Mouse (Mus musculus) lung, adult 2 months (tissue): ENCODE data around the gene Myo3b.

Experiments
- CTCF ChIP-seq: fragments of 200-500 bp; IDR thresholded peaks from 2 replicates; pipeline ENCODE4 v1.5.1; 2011; ENCODE audit warnings: mild to moderate bottlenecking, low read length, control low read depth; ENCODE audit not compliant: insufficient read depth
- POLR2A ChIP-seq: fragments of 200-500 bp; IDR thresholded peaks from 2 replicates; pipeline ENCODE4 v1.6.1; 2011; ENCODE audit warnings: low read depth, mild to moderate bottlenecking, control low read depth, low read length, borderline replicate concordance; ENCODE audit errors: extremely low read depth

DNA sequence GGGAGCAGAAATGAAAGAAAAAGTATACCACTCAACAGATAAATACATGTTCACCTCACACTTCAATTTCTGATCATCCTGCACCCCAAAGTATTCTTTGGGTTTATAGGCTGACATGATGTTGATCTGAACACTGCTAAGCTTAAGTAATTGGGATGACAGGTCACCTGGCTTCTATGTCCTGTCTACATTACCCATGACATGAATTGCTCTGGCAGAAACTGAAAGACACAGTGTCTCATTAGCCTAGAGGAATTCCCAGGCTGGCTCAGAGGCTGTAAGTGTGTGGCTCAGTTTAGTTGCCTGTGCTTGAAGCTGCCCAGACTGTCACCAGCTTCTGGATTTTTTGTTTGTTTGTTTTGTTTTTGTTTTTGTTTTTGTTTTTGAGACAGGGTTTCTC lies 139.3 kb downstream of the Myo3b start:
- TF ChIP-seq POLR2A: no peak
- TF ChIP-seq CTCF: no peak
